Mouse (Mus musculus): Measurements from ENCODE around the gene Gps2.

- no peak for TF ChIP-seq MYOD1 (IDR thresholded peaks at IDR 0.05; ENCODE audit: control insufficient read depth in 1 of 3, insufficient read length in 2 of 3, low read depth in 2 of 3)
- TF ChIP-seq POLR2A (IDR thresholded peaks at IDR 0.05; ENCODE audit: insufficient read length, low read depth), result no peak
- no peak for TF ChIP-seq MAX (IDR thresholded peaks at IDR 0.05; ENCODE audit: low read depth)
- no peak for TF ChIP-seq USF1 (IDR thresholded peaks at IDR 0.05; ENCODE audit: low read depth)
Measured at GRCm38 (mm10) chr11:69937385-69937784, 23.7 kb downstream of the Gps2 start.

Measured in myocyte (in vitro differentiated cells).